Mouse (Mus musculus): ENCODE measurements around the gene Nol10. TPM values are rescaled to one million over a fixed set of nuclear protein-coding genes. Genes with fewer than 3 reads are reported as not detected.

Nol10 gene
- polyA plus RNA-seq, 2 experiments, result 7.4 to 10.0 TPM

DNA sequence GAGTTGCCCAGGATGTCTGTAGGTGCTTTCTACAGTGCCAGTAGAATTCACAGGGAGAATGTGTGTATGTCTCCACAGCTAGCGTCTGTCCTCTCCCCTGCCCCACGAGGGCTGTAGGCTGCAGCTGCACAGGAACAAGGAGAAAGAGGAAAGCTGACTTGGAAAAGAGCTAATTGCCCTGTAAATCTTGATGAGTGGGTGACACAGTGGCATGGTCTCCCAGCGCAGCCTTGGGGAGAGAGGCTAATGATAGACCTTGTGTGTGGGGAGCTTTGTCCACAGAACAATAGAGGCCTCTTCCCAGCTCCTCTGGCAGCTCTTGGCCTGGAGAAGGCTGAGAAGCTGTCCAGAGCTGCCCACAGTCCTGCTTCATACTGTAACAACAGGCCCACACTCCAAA lies 78.5 kb downstream of the Nol10 start:
- H3K9me3 ChIP-seq (ENCODE audit: control insufficient read depth, low read length), result no peaks in the 10 kb centered on the region
- no peak for ATAC-seq (ENCODE audit: insufficient read depth)
- 72% methylated on average over 3 of the region's 3 CpGs for WGBS (ENCODE audit: insufficient replicate concordance)
- no peak overlapping the region for H3K4me2 ChIP-seq (ENCODE audit: low read depth)
- no peak overlapping the region for H3K9ac ChIP-seq (replicated peaks)
- DNase-seq (ENCODE audit: low read depth in 3 of 3, low spot score in 3 of 3), result no peak
- peaks cover 10% of the 10 kb centered on the region for H3K36me3 ChIP-seq (replicated peaks; ENCODE audit: control insufficient read depth, insufficient read depth, low read depth)
- H3K27me3 ChIP-seq (ENCODE audit: control insufficient read depth, insufficient read depth, low read length), result no peaks in the 10 kb centered on the region
- no peak overlapping the region for H3K27ac ChIP-seq
- H3K4me3 ChIP-seq (ENCODE audit: insufficient read depth in 1 of 2, low read depth in 2 of 2, low read length in 2 of 2), result no peak overlapping the region
- H3K4me1 ChIP-seq (replicated peaks; ENCODE audit: control insufficient read depth in 2 of 2, insufficient read depth in 2 of 2, low read length in 1 of 2), result peaks cover 0 to 5% of the 10 kb centered on the region in 2 experiments; a peak in 1 of 4 replicates
- TF ChIP-seq EP300 (IDR thresholded peaks at IDR 0.05; ENCODE audit: low read depth), result no peak
- no peak for TF ChIP-seq CTCF (IDR thresholded peaks at IDR 0.05; ENCODE audit: low read depth)

DNA sequence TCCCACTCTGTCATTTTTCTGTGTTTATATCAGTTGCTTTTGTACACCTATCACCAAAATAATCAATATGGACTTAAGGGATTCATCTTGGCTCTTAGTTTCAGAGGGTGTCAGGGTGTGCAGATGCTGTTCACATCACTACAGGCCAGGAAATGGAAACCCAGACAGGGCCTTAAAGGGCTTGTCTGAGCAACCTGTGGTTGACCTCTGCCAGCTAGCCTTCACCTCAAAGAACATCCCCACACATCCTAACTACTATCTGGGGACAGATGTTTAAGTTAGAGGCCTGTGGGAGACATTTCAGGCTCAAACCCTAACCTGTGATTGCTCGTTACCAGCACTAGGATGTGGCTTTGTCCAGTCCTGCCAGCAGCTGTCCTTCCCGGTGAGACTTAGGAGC lies 82.3 kb downstream of the Nol10 start:
- peaks cover 0 to 5% of the 10 kb centered on the region in 2 experiments; a peak in 1 of 4 replicates for H3K4me1 ChIP-seq (replicated peaks; ENCODE audit: control insufficient read depth in 2 of 2, insufficient read depth in 2 of 2, low read length in 1 of 2)
- no peak overlapping the region for H3K4me2 ChIP-seq (ENCODE audit: low read depth)
- no peaks in the 10 kb centered on the region for H3K27me3 ChIP-seq (ENCODE audit: control insufficient read depth, insufficient read depth, low read length)
- H3K36me3 ChIP-seq (replicated peaks; ENCODE audit: control insufficient read depth, insufficient read depth, low read depth), result peaks cover 4% of the 10 kb centered on the region
- TF ChIP-seq EP300 (IDR thresholded peaks at IDR 0.05; ENCODE audit: low read depth) (no peak), CTCF (IDR thresholded peaks at IDR 0.05; ENCODE audit: low read depth) (no peak)
- DNase-seq (ENCODE audit: low read depth in 3 of 3, low spot score in 3 of 3) (no peak), ATAC-seq (ENCODE audit: insufficient read depth) (no peak)
- H3K9me3 ChIP-seq (ENCODE audit: control insufficient read depth, low read length), result no peaks in the 10 kb centered on the region
- no peak overlapping the region for H3K27ac ChIP-seq
- WGBS (ENCODE audit: insufficient replicate concordance), result 74% methylated on average over 2 of the region's 2 CpGs
- H3K4me3 ChIP-seq (ENCODE audit: insufficient read depth in 1 of 2, low read depth in 2 of 2, low read length in 2 of 2), result no peak overlapping the region
- no peak overlapping the region for H3K9ac ChIP-seq (replicated peaks)

DNA sequence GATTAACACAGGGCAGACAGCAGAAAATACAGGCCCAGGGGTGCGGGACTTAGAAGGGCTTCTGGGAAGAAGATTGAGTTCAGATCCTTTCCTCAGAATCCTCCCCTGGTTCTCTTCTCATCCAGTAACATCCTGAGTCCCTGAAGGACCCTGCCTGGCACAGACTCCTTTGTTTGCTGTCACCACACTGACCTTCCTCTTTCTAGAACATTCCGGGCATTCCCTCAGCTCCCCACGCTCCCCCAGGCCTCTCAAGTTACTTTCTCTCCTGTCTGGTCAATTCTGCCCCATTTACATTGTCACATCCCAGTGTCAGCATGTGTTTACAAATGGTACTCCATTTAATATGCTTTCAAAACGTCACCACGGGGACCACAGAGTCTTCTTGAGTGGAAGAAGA lies 82.9 kb downstream of the Nol10 start:
- WGBS (ENCODE audit: insufficient replicate concordance), result 77% methylated on average over 5 of the region's 5 CpGs
- ATAC-seq (ENCODE audit: insufficient read depth), result no peak

DNA sequence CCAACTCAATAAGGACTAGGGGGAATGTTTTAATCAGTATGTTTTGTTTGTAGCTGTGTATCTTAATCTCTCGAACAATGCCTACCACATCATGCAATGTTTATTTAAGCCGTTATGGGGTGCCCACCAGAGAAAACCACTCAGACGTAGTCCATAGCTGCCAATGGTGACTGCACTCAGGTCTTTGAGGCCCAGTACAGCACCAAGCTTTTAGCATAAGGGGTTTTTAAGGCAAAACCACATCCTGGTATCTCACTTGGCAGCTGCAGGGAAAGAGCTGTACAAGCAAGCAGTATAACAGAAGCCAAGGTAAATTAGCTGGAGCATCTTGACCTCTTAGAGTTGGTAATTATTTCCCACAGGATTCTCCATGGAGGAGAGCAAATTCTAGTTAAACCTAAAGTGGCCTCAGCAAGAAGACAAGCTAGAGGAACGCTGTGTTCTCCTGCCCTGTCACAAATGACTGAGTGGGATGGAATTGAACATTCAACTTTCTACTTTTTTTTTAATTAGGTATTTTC lies 83.6 kb downstream of the Nol10 start:
- Histone ChIP-seq H3K9ac (replicated peaks) (no peak overlapping the region), H3K27me3 (ENCODE audit: control insufficient read depth, insufficient read depth, low read length) (no peaks in the 10 kb centered on the region), H3K36me3 (replicated peaks; ENCODE audit: control insufficient read depth, insufficient read depth, low read depth) (peaks cover 4% of the 10 kb centered on the region), H3K27ac (no peak overlapping the region), H3K9me3 (ENCODE audit: control insufficient read depth, low read length) (no peaks in the 10 kb centered on the region), H3K4me3 (ENCODE audit: insufficient read depth in 1 of 2, low read depth in 2 of 2, low read length in 2 of 2) (no peak overlapping the region), H3K4me2 (ENCODE audit: low read depth) (no peak overlapping the region), H3K4me1 (replicated peaks; ENCODE audit: control insufficient read depth in 2 of 2, insufficient read depth in 2 of 2, low read length in 1 of 2) (no peaks in the 10 kb centered on the region)
- no peak for ATAC-seq (ENCODE audit: insufficient read depth)
- whole genome bisulfite sequencing (ENCODE audit: insufficient replicate concordance), result 79% methylated on average over 4 of the region's 4 CpGs
- no peak for TF ChIP-seq EP300 (IDR thresholded peaks at IDR 0.05; ENCODE audit: low read depth)
- TF ChIP-seq CTCF (IDR thresholded peaks at IDR 0.05; ENCODE audit: low read depth), result no peak
- DNase-seq (ENCODE audit: low read depth in 3 of 3, low spot score in 3 of 3), result no peak

More for the DNA sequence above, 82.9 kb downstream of the Nol10 start:
- H3K9ac ChIP-seq (replicated peaks), result no peak overlapping the region
- no peak overlapping the region for H3K4me3 ChIP-seq (ENCODE audit: insufficient read depth in 1 of 2, low read depth in 2 of 2, low read length in 2 of 2)
- no peak overlapping the region for H3K27ac ChIP-seq
- no peaks in the 10 kb centered on the region for H3K27me3 ChIP-seq (ENCODE audit: control insufficient read depth, insufficient read depth, low read length)
- TF ChIP-seq EP300 (IDR thresholded peaks at IDR 0.05; ENCODE audit: low read depth) (no peak), CTCF (IDR thresholded peaks at IDR 0.05; ENCODE audit: low read depth) (no peak)
- no peak for DNase-seq (ENCODE audit: low read depth in 3 of 3, low spot score in 3 of 3)
- peaks cover 4% of the 10 kb centered on the region for H3K36me3 ChIP-seq (replicated peaks; ENCODE audit: control insufficient read depth, insufficient read depth, low read depth)
- no peak overlapping the region for H3K4me2 ChIP-seq (ENCODE audit: low read depth)
- peaks cover 0 to 3% of the 10 kb centered on the region in 2 experiments; a peak in 1 of 4 replicates for H3K4me1 ChIP-seq (replicated peaks; ENCODE audit: control insufficient read depth in 2 of 2, insufficient read depth in 2 of 2, low read length in 1 of 2)
- no peaks in the 10 kb centered on the region for H3K9me3 ChIP-seq (ENCODE audit: control insufficient read depth, low read length)

DNA sequence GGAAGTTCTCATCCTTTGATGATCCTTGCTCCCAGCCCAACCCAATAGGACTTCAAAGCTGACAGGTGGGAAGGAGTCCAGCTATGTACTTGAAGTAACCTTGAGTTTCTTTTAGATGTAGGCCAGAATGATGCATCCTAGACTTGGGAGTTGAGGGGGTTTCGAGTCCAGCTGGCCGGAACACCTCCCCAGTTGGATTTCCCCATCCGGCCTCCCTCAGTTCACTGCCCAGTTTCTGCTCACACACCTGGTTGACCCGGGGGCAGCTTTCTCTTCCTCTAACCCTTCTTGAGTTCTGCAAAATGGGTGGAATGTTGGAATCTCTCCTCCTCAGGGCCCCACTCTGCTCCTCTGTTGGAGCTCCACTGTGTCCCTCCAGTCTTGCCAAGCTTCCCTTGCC lies 85.5 kb downstream of the Nol10 start:
- DNase-seq (ENCODE audit: low read depth in 3 of 3, low spot score in 3 of 3) (no peak), ATAC-seq (ENCODE audit: insufficient read depth) (no peak)
- Histone ChIP-seq H3K4me2 (ENCODE audit: low read depth) (no peak overlapping the region), H3K36me3 (replicated peaks; ENCODE audit: control insufficient read depth, insufficient read depth, low read depth) (peaks cover 4% of the 10 kb centered on the region), H3K4me3 (ENCODE audit: insufficient read depth in 1 of 2, low read depth in 2 of 2, low read length in 2 of 2) (no peak overlapping the region), H3K27me3 (ENCODE audit: control insufficient read depth, insufficient read depth, low read length) (no peaks in the 10 kb centered on the region), H3K9ac (replicated peaks) (no peak overlapping the region), H3K9me3 (ENCODE audit: control insufficient read depth, low read length) (no peaks in the 10 kb centered on the region), H3K4me1 (replicated peaks; ENCODE audit: control insufficient read depth in 2 of 2, insufficient read depth in 2 of 2, low read length in 1 of 2) (no peaks in the 10 kb centered on the region), H3K27ac (no peak overlapping the region)
- WGBS (ENCODE audit: insufficient replicate concordance), result 79% methylated on average over 4 of the region's 4 CpGs
- TF ChIP-seq CTCF (IDR thresholded peaks at IDR 0.05; ENCODE audit: low read depth), result no peak
- no peak for TF ChIP-seq EP300 (IDR thresholded peaks at IDR 0.05; ENCODE audit: low read depth)
